Mouse (Mus musculus) ES-E14 (cell line): ENCODE data around the gene Erg28. TPM values are rescaled to one million over a fixed set of nuclear protein-coding genes. Genes with fewer than 3 reads are reported as not detected.

Source experiments
- DNase-seq: peaks from one replicate; pipeline ENCODE4 v3.0.0-alpha.2; 2013; ENCODE audit warnings: low read depth, low spot score
- H3K27ac ChIP-seq: 2 replicates; pipeline ENCODE4 v1.5.1; 2012; ENCODE audit warnings: low read depth, mild to moderate bottlenecking, low read length, moderate library complexity, mixed read lengths; ENCODE audit not compliant: poor library complexity, insufficient read depth, severe bottlenecking
- H3K36me3 ChIP-seq: 2 replicates; pipeline ENCODE4 v1.6.1; 2012; ENCODE audit warnings: mild to moderate bottlenecking, low read length, moderate library complexity, mixed read lengths; ENCODE audit not compliant: control insufficient read depth, poor library complexity, insufficient read depth, severe bottlenecking
- H3K4me1 ChIP-seq, 2 experiments: fragments of 150-350 bp in 1 of 2; sonication (generic) in 1 of 2; 2 replicates each; pipeline ENCODE4 v1.6.1; 2012; ENCODE audit warnings: low read length in 2 of 2, mild to moderate bottlenecking in 1 of 2, mixed read lengths in 1 of 2; ENCODE audit not compliant: control insufficient read depth in 2 of 2, insufficient read depth in 2 of 2, poor library complexity in 1 of 2
- H3K4me3 ChIP-seq, 2 experiments: fragments of 150-350 bp in 1 of 2; sonication (generic) in 1 of 2; 2 replicates each; pipeline ENCODE4 v1.5.1; 2012; ENCODE audit warnings: low read length in 2 of 2, low read depth in 1 of 2, mild to moderate bottlenecking in 1 of 2, mixed read lengths in 1 of 2; ENCODE audit not compliant: insufficient read depth in 1 of 2, poor library complexity in 1 of 2, severe bottlenecking in 1 of 2
- H3K9ac ChIP-seq: 2 replicates; pipeline ENCODE4 v1.6.1; 2012; ENCODE audit warnings: low read depth, mild to moderate bottlenecking, low read length, mixed read lengths; ENCODE audit not compliant: poor library complexity, insufficient read depth, severe bottlenecking
- H3K9me3 ChIP-seq: fragments of 150-350 bp; sonication (generic); 2 replicates; pipeline ENCODE4 v1.6.1; 2012; ENCODE audit warnings: low read depth, mild to moderate bottlenecking, low read length; ENCODE audit not compliant: control insufficient read depth, insufficient read depth
- CHD2 ChIP-seq: IDR thresholded peaks from 2 replicates; pipeline ENCODE4 v1.6.1; 2014; ENCODE audit warnings: mild to moderate bottlenecking, low read depth, low read length, inconsistent platforms
- HCFC1 ChIP-seq: IDR thresholded peaks from 2 replicates; pipeline ENCODE4 v1.6.1; 2012; ENCODE audit warnings: low read length, inconsistent platforms, borderline replicate concordance; ENCODE audit not compliant: insufficient read depth
- MAFK ChIP-seq: IDR thresholded peaks from 2 replicates; pipeline ENCODE4 v1.6.1; 2014; ENCODE audit warnings: mild to moderate bottlenecking, low read depth, low read length, inconsistent platforms; ENCODE audit not compliant: insufficient read depth
- ZC3H11A ChIP-seq: IDR thresholded peaks from 2 replicates; pipeline ENCODE4 v1.6.1; 2012; ENCODE audit warnings: low read depth, mild to moderate bottlenecking, inconsistent platforms, low read length, borderline replicate concordance
- ZNF384 ChIP-seq: IDR thresholded peaks from 2 replicates; pipeline ENCODE4 v1.6.1; 2012; ENCODE audit warnings: low read depth, low read length, inconsistent platforms
- in situ Hi-C, 2 experiments: fragments of 600-800 bp; cut with MboI; formaldehyde crosslinking; loops; one replicate each; pipeline ENCODE4 v1.15.1; 2025; ENCODE audit warnings: low sequenced_read_pairs in 2 of 2, inconsistent platforms in 1 of 2; ENCODE audit not compliant: unreplicated experiment in 2 of 2
- total RNA-seq: library from RNA; depleted of rRNA; stranded (reverse); fragments of 300-350 nt; gene quantifications from 2 replicates; pipeline ENCODE4 v1.2.3, GENCODE M21; 2012

Erg28 gene
- total RNA-seq, 1 experiment, result 87.3 TPM

- TF ChIP-seq MAFK, result no peak
- TF ChIP-seq ZC3H11A, result no peak
- TF ChIP-seq CHD2, result no peak
- no peak for TF ChIP-seq ZNF384
- no peak for TF ChIP-seq HCFC1
- H3K27ac ChIP-seq, result peak overlapping the region; percentile 61; the same call in 1 of the 2 replicates
- no peaks in the 10 kb centered on the region for H3K9me3 ChIP-seq
- H3K9ac ChIP-seq, result peak overlapping the region; percentile 91
- no peak for DNase-seq
- H3K36me3 ChIP-seq, result peaks cover 7% of the 10 kb centered on the region
- in situ Hi-C loops, result no loop called here
- peak overlapping the region; percentile 68 to 88 for H3K4me3 ChIP-seq
- H3K4me1 ChIP-seq, result 0 out of 4 replicates have a peak, but pooled peaks cover 2 to 4% of the 10 kb centered on the region in 2 experiments
Measured at GRCm38 (mm10) chr12:85825361-85825760, 1.0 kb upstream of the Erg28 start.

- no peak for TF ChIP-seq CHD2
- no peak for TF ChIP-seq ZC3H11A
- no peak for TF ChIP-seq HCFC1
- no peak for TF ChIP-seq MAFK
- no peak for TF ChIP-seq ZNF384
- Histone ChIP-seq H3K9ac (no peak overlapping the region), H3K4me1 (peaks cover 4% of the 10 kb centered on the region in 2 experiments; a peak in 1 of 4 replicates), H3K9me3 (no peaks in the 10 kb centered on the region), H3K27ac (no peak overlapping the region), H3K4me3 (no peak overlapping the region), H3K36me3 (peaks cover 15% of the 10 kb centered on the region)
- in situ Hi-C loops, result no loop called here
- no peak for DNase-seq
Measured at GRCm38 (mm10) chr12:85822051-85822450, 2.3 kb downstream of the Erg28 start.

- H3K9ac ChIP-seq, result no peak overlapping the region
- TF ChIP-seq CHD2 (no peak), MAFK (no peak), ZNF384 (no peak), ZC3H11A (no peak), HCFC1 (no peak)
- H3K4me3 ChIP-seq, result no peak overlapping the region
- peaks cover 27% of the 10 kb centered on the region for H3K36me3 ChIP-seq
- no peak overlapping the region for H3K27ac ChIP-seq
- no peaks in the 10 kb centered on the region for H3K9me3 ChIP-seq
- DNase-seq, result no peak
- H3K4me1 ChIP-seq, result peaks cover 0 to 9% of the 10 kb centered on the region in 2 experiments; a peak in 2 of 4 replicates
- in situ Hi-C loops, result no loop called here
Measured at GRCm38 (mm10) chr12:85813599-85813998, 10.8 kb downstream of the Erg28 start.

GRCm38 (mm10) chr12:85811676-85812075 lies 12.7 kb downstream of the Erg28 start:
- H3K27ac ChIP-seq, result no peak overlapping the region
- DNase-seq, result no peak
- peaks cover 0 to 8% of the 10 kb centered on the region in 2 experiments; a peak in 2 of 4 replicates for H3K4me1 ChIP-seq
- in situ Hi-C loops, result no loop called here
- no peak overlapping the region for H3K9ac ChIP-seq
- TF ChIP-seq ZNF384, result no peak
- no peak for TF ChIP-seq ZC3H11A
- no peak for TF ChIP-seq HCFC1
- TF ChIP-seq CHD2, result no peak
- TF ChIP-seq MAFK, result no peak
- H3K9me3 ChIP-seq, result no peaks in the 10 kb centered on the region
- H3K36me3 ChIP-seq, result peaks cover 20% of the 10 kb centered on the region
- no peak overlapping the region for H3K4me3 ChIP-seq
